Comparison of ENCODE assay signal across 9 mouse cellular contexts in genomic region chr4:132938181-132938941, GRCm38 (mm10). TPM values are rescaled to one million over a fixed set of nuclear protein-coding genes. Genes with fewer than 3 reads are reported as not detected.
DNase-seq lines count a peak whose midpoint lies in the region; ATAC-seq and TF ChIP-seq lines count a peak whose summit lies in the region.
"Had no signal": no experiment of that assay in that cellular context is flagged by ENCODE, and none has a peak within 500 bp of the region (broad histone marks: within the 10 kb centered on the region; RNA-seq: fewer than 3 reads in every experiment).

No protein-coding gene starts in this region.

- H3K4me1 ChIP-seq in heart, embryonic 13.5 days = peaks cover 20% of the 10 kb centered on the region
- peaks cover 26% of the 10 kb centered on the region for H3K4me1 ChIP-seq in embryonic facial prominence, embryonic 13.5 days
- H3K4me1 ChIP-seq in hindbrain, embryonic 10.5 days (replicated peaks) = peaks cover 42% of the 10 kb centered on the region

- WGBS in heart, embryonic 13.5 days = 47% methylated on average over 12 of the region's 12 CpGs
- 11% methylated on average over 12 of the region's 12 CpGs for WGBS in embryonic facial prominence, embryonic 13.5 days
- WGBS in hindbrain, embryonic 10.5 days = 57% methylated on average over 12 of the region's 12 CpGs

- H3K4me2 ChIP-seq in heart, embryonic 13.5 days = peak overlapping the region; percentile 30
- peak overlapping the region; percentile 52 for H3K4me2 ChIP-seq in embryonic facial prominence, embryonic 13.5 days
- peak overlapping the region; percentile 37 for H3K4me2 ChIP-seq in myocyte (ENCODE audit: low read depth)

- no peak for TF ChIP-seq POLR2A in myocyte (IDR thresholded peaks at IDR 0.05; ENCODE audit: insufficient read length, low read depth)

- no peak for ATAC-seq in heart, embryonic 13.5 days (ENCODE audit: extremely low read depth, insufficient number of reproducible peaks, low FRiP score, low TSS enrichment)
- ATAC-seq in embryonic facial prominence, embryonic 13.5 days (ENCODE audit: insufficient number of reproducible peaks, insufficient read depth, low FRiP score, low TSS enrichment, low read depth) = peak; percentile 59; the same call in 1 of the 2 replicates
- ATAC-seq in granulocyte monocyte progenitor cell, adult 5-6 weeks (replicated peaks; ENCODE audit: poor library complexity, severe bottlenecking) = no peak
- no peak for ATAC-seq in inflammation-experienced regulatory T-cells, adult 6 months

- no peak overlapping the region for H3K9ac ChIP-seq in heart, embryonic 13.5 days
- peak overlapping the region; percentile 58 for H3K9ac ChIP-seq in embryonic facial prominence, embryonic 13.5 days

- intact Hi-C loops in heart, postnatal 25 days (cut with DNase I) = no loop called here

- no peaks in the 10 kb centered on the region for H3K9me3 ChIP-seq in heart, embryonic 13.5 days
- no peaks in the 10 kb centered on the region for H3K9me3 ChIP-seq in embryonic facial prominence, embryonic 13.5 days
- H3K9me3 ChIP-seq in hindbrain, embryonic 10.5 days = 0 out of 2 replicates have a peak, but pooled peaks cover 3% of the 10 kb centered on the region

- H3K27ac ChIP-seq in heart, embryonic 13.5 days (replicated peaks) = peak overlapping the region; percentile 73
- H3K27ac ChIP-seq in embryonic facial prominence, embryonic 13.5 days = peak overlapping the region; percentile 95
- peak overlapping the region; percentile 81 for H3K27ac ChIP-seq in hindbrain, embryonic 10.5 days

- no peaks in the 10 kb centered on the region for H3K36me3 ChIP-seq in heart, embryonic 13.5 days
- no peaks in the 10 kb centered on the region for H3K36me3 ChIP-seq in embryonic facial prominence, embryonic 13.5 days
- H3K36me3 ChIP-seq in hindbrain, embryonic 10.5 days = no peaks in the 10 kb centered on the region
- H3K36me3 ChIP-seq in myocyte (ENCODE audit: control insufficient read depth, insufficient read depth) = no peaks in the 10 kb centered on the region

- H3K79me2 ChIP-seq in myocyte (ENCODE audit: control insufficient read depth, insufficient read depth) = no peaks in the 10 kb centered on the region

- H3K27me3 ChIP-seq in heart, embryonic 13.5 days (replicated peaks) = peaks cover 10% of the 10 kb centered on the region
- H3K27me3 ChIP-seq in embryonic facial prominence, embryonic 13.5 days = 0 out of 2 replicates have a peak, but pooled peaks cover 3% of the 10 kb centered on the region
- peaks cover 23% of the 10 kb centered on the region for H3K27me3 ChIP-seq in hindbrain, embryonic 10.5 days (ENCODE audit: insufficient read depth, poor library complexity, severe bottlenecking)
- peaks cover 9% of the 10 kb centered on the region for H3K27me3 ChIP-seq in myocyte (ENCODE audit: control insufficient read depth, insufficient read depth, insufficient read length)

- H3ac ChIP-seq in myocyte (ENCODE audit: control insufficient read depth, insufficient read length) = no peak overlapping the region

- no peak overlapping the region for H3K4me3 ChIP-seq in heart, embryonic 13.5 days
- peak overlapping the region; percentile 12; the same call in 1 of the 2 replicates for H3K4me3 ChIP-seq in embryonic facial prominence, embryonic 13.5 days
- H3K4me3 ChIP-seq in hindbrain, embryonic 10.5 days = no peak overlapping the region
- H3K4me3 ChIP-seq in myocyte = no peak overlapping the region

- no peak for DNase-seq in heart, postnatal 25 days (ENCODE audit: low spot score)
- DNase-seq in hindbrain, embryonic 10.5 days (ENCODE audit: low spot score) = peak; percentile 47
- DNase-seq in layer of hippocampus, adult 8-10 months (ENCODE audit: low spot score in 2 of 2) = peak; percentile 70 to 72

TF ChIP-seq in myocyte, 11 proteins besides CTCF, POLR2A, EP300 and RAD21:
- TF ChIP-seq SRF (IDR thresholded peaks at IDR 0.05; ENCODE audit: control insufficient read depth, insufficient read length, low read depth) (no peak), MYOD1 (IDR thresholded peaks at IDR 0.05; ENCODE audit: control insufficient read depth in 1 of 3, insufficient read length in 2 of 3, low read depth in 2 of 3) (no peak), TCF12 (IDR thresholded peaks at IDR 0.05; ENCODE audit: insufficient read depth, poor library complexity, severe bottlenecking) (no peak), POLR2AphosphoS2 (IDR thresholded peaks at IDR 0.05; ENCODE audit: insufficient read length, low read depth) (no peak), USF1 (IDR thresholded peaks at IDR 0.05; ENCODE audit: low read depth) (no peak), TCF3 (IDR thresholded peaks at IDR 0.05; ENCODE audit: insufficient read length, low read depth) (no peak), CEBPB (IDR thresholded peaks at IDR 0.05; ENCODE audit: insufficient read depth, poor library complexity, severe bottlenecking) (no peak)

RNA-seq across cellular contexts. Expression of gene Fam76a, which starts 16.0 kb away (rescaled TPM):
- polyA plus RNA-seq in heart, embryonic 13.5 days (2015; fragmentation: Nextera tagmentation; extraction: Ambion mirVana) = 34.8 and 35.6 TPM in 2 replicates
- 10 to 100 TPM; 32.0 to 42.2 TPM for total RNA-seq in heart, postnatal 25 days (2021)
- 44.7 and 47.7 TPM in 2 replicates for polyA plus RNA-seq in embryonic facial prominence, embryonic 13.5 days (2015; fragmentation: Nextera tagmentation; extraction: Ambion mirVana)
- 32.9 and 33.2 TPM in 2 replicates for polyA plus RNA-seq in hindbrain, embryonic 10.5 days (2016; fragmentation: Nextera tagmentation; extraction: Ambion mirVana)
- total RNA-seq in layer of hippocampus, adult 8-10 months (2022) = 10 to 100 TPM; 47.4 to 67.7 (median 53.2) TPM
- polyA plus RNA-seq in myocyte (2012; fragmentation: generic; extraction: Trizol) = 13.0 TPM
- total RNA-seq in granulocyte monocyte progenitor cell, adult 5-6 weeks (2014; fragmentation: Nextera tagmentation) = 15.1 and 25.0 TPM in 2 replicates
- total RNA-seq in granulocyte monocyte progenitor cell, adult 5-6 weeks (2017) = 17.5 and 17.6 TPM in 2 replicates
- 10 to 100 TPM; 14.2 to 23.1 (median 17.9) TPM for polyA plus RNA-seq in inflammation-experienced regulatory T-cells, adult 6 months (2017; shearing (Covaris generic))

RNA-seq across cellular contexts. Expression of gene Fgr, which starts 35.5 kb away (rescaled TPM):
- polyA plus RNA-seq in heart, embryonic 13.5 days (2015; fragmentation: Nextera tagmentation; extraction: Ambion mirVana) = 0.21 and 0.23 TPM in 2 replicates
- under 1 TPM; 0.26 to 0.39 TPM for total RNA-seq in heart, postnatal 25 days (2021)
- polyA plus RNA-seq in embryonic facial prominence, embryonic 13.5 days (2015; fragmentation: Nextera tagmentation; extraction: Ambion mirVana) = 0.10 and 0.28 TPM in 2 replicates
- polyA plus RNA-seq in hindbrain, embryonic 10.5 days (2016; fragmentation: Nextera tagmentation; extraction: Ambion mirVana) = 0.14 TPM in 1 of 2 replicates, not detected in the other
- 1 to 10 TPM in 2 of 4 experiments, under 1 TPM in 1, not detected in 1; 0.19 to 3.9 (median 3.4) TPM for total RNA-seq in layer of hippocampus, adult 8-10 months (2022)
- polyA plus RNA-seq in myocyte (2012; fragmentation: generic; extraction: Trizol) = not detected
- total RNA-seq in granulocyte monocyte progenitor cell, adult 5-6 weeks (2014; fragmentation: Nextera tagmentation) = not detected in 2 replicates
- 0.99 and 2.4 TPM in 2 replicates for total RNA-seq in granulocyte monocyte progenitor cell, adult 5-6 weeks (2017)
- 1 to 10 TPM; 1.9 to 6.6 (median 3.3) TPM for polyA plus RNA-seq in inflammation-experienced regulatory T-cells, adult 6 months (2017; shearing (Covaris generic))
- total RNA-seq: MEL had no signal

RNA-seq across cellular contexts. Expression of gene Stx12, which starts 54.1 kb away (rescaled TPM):
- polyA plus RNA-seq in heart, embryonic 13.5 days (2015; fragmentation: Nextera tagmentation; extraction: Ambion mirVana) = 50.5 and 57.0 TPM in 2 replicates
- total RNA-seq in heart, postnatal 25 days (2021) = 10 to 100 TPM; 31.5 to 35.0 TPM
- 60.3 and 65.5 TPM in 2 replicates for polyA plus RNA-seq in embryonic facial prominence, embryonic 13.5 days (2015; fragmentation: Nextera tagmentation; extraction: Ambion mirVana)
- polyA plus RNA-seq in hindbrain, embryonic 10.5 days (2016; fragmentation: Nextera tagmentation; extraction: Ambion mirVana) = 64.4 and 74.5 TPM in 2 replicates
- total RNA-seq in layer of hippocampus, adult 8-10 months (2022) = 100 to 1,000 TPM in 2 of 4 experiments, 10 to 100 TPM in 2; 97.1 to 116 (median 106) TPM
- 23.4 TPM for polyA plus RNA-seq in myocyte (2012; fragmentation: generic; extraction: Trizol)
- 22.0 and 39.8 TPM in 2 replicates for total RNA-seq in granulocyte monocyte progenitor cell, adult 5-6 weeks (2014; fragmentation: Nextera tagmentation)
- 26.5 and 29.6 TPM in 2 replicates for total RNA-seq in granulocyte monocyte progenitor cell, adult 5-6 weeks (2017)
- 10 to 100 TPM; 35.7 to 37.2 (median 36.6) TPM for polyA plus RNA-seq in inflammation-experienced regulatory T-cells, adult 6 months (2017; shearing (Covaris generic))
